Mouse (Mus musculus): ENCODE data around the gene Spag9. TPM values are rescaled to one million over a fixed set of nuclear protein-coding genes. Genes with fewer than 3 reads are reported as not detected.

The Spag9 gene
- polyA plus RNA-seq, 1 experiment from 2014 or later, result 30.7 TPM

DNA sequence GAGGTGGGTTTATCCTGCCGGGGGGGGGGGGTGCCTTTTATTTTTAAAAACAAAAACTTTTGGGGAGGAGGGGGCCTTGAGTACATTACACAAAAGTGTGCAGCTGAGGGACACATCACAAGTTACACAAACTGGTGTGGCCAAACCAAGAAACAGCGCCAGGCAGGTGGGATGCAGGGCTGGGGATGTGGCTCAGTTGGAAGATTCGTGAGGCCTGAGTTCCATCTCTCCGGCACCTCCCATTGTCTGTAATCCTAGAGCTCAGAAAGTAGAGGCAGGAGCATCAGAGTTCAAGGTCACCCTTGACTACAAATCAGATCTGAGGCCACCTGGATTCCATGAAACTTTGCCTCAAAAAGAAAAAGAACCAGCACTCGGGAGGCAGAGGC lies 143.3 kb downstream of the Spag9 start:
- ATAC-seq, result no peak
- Histone ChIP-seq H3K4me3 (replicated peaks) (no peak overlapping the region), H3K27me3 (replicated peaks) (no peaks in the 10 kb centered on the region), H3K9ac (no peak overlapping the region), H3K27ac (no peak overlapping the region), H3K9me3 (no peaks in the 10 kb centered on the region), H3K4me2 (replicated peaks) (no peak overlapping the region), H3K36me3 (no peaks in the 10 kb centered on the region), H3K4me1 (replicated peaks) (peaks cover 30% of the 10 kb centered on the region)
- 88% methylated on average over 5 of the region's 5 CpGs for WGBS

DNA sequence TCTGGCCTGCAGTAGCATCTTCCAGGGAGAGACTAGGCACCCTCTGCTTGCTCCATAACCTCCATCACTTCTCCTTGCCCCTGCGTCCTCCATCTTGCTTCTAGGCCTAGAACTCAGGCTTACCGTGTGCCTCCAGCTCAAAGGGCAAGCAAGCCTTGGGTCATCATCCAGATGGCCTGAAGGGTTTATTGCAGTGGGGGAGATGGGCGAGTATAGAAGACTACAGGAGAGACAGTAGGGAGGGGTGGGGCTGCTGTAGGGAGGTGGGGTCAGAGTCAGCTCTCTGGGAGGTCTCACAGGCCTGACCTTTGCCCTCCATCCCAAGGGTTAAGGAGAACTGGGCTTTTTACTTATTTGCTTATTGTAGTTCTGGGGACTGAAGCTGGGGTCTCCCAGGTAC lies 144.6 kb downstream of the Spag9 start:
- Histone ChIP-seq H3K36me3 (no peaks in the 10 kb centered on the region), H3K9ac (no peak overlapping the region), H3K4me3 (replicated peaks) (no peak overlapping the region), H3K27ac (no peak overlapping the region), H3K4me2 (replicated peaks) (no peak overlapping the region), H3K27me3 (replicated peaks) (no peaks in the 10 kb centered on the region), H3K9me3 (no peaks in the 10 kb centered on the region), H3K4me1 (replicated peaks) (peaks cover 25% of the 10 kb centered on the region)
- ATAC-seq, result no peak
- 66% methylated on average over 3 of the region's 3 CpGs for WGBS

DNA sequence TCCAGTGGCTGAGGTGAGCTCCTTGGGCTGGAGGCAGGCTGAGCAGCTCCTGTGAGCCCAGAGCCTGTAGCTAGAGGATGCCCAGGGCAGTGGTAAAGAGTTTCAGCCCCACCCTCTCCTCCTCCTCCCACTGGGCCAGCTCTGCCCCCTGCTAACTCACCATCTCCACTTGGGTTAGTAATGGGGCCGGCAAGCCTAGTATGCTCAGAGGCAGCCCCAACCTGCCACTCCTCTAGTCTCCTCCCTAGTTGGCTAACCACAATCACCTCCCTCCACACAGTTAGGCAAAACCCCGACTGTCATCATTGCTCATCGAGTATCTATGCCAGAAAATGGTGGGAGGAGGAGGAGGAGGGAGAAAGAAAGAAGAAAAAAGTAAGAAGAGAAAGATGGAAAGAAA lies 145.7 kb downstream of the Spag9 start:
- 54% methylated on average over 3 of the region's 3 CpGs for WGBS
- Histone ChIP-seq H3K27me3 (replicated peaks) (no peaks in the 10 kb centered on the region), H3K4me1 (replicated peaks) (peaks cover 23% of the 10 kb centered on the region), H3K36me3 (no peaks in the 10 kb centered on the region), H3K27ac (no peak overlapping the region), H3K9ac (no peak overlapping the region), H3K4me2 (replicated peaks) (no peak overlapping the region), H3K9me3 (no peaks in the 10 kb centered on the region), H3K4me3 (replicated peaks) (no peak overlapping the region)
- ATAC-seq, result no peak

DNA sequence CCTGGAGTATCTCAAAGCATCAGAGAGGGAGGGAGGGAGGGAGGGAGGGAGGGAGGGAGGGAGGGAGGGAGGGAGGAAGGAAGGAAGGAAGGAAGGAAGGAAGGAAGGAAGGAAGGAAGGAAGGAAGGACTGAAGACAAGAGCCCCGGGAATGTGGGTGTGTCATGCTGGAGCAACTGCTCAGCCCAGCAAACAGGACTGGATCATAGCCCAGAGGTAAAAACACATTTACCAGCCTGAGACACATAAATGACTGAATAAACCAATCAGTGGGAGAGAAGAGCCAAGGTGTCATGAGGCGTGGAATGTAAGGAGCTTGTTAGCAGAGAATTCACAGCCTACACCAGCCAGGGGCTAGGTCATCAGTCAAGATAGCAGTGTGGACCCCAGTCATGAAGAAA lies 147.4 kb downstream of the Spag9 start:
- H3K9me3 ChIP-seq, result no peaks in the 10 kb centered on the region
- 49% methylated on average over 2 of the region's 2 CpGs for WGBS
- no peak overlapping the region for H3K27ac ChIP-seq

DNA sequence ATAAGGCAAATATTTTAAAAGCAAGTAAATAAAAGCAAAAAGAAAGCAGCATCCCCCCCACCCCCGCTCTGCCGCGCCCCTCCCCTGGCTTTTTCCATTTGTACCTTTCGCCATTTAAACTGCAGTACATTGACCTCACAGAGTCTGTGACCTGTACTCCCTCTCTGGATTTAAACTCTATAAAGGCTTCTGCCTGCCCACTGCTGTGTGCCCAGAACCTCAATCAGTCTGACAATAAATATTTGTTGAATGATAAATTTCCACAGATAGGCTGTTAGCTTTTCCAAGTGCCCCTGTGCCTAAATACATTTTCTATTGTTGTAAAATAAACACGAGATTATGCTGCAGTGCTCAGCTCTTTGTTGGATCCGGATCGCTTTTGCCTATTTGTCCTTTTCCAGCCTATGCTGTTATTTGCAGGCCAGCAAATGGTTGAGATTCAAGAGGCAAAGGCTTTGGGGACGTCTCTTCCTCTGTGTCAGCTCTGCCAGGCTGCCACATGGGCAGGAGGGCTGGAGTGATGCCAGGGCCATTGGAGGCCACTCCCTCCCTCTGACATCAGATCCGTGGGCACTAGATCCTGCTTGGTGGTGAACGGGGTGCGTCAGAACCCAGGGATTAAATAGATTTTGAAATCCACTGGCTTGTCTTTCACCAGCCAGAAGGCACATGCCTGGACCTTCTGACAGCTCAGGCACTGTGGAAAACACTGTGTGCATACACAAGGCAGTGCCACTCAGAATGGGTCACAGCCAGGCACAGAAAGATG lies 149.1 kb downstream of the Spag9 start:
- H3K27ac ChIP-seq, result no peak overlapping the region

More for the DNA sequence above, 147.4 kb downstream of the Spag9 start:
- Histone ChIP-seq H3K9ac (no peak overlapping the region), H3K4me2 (replicated peaks) (no peak overlapping the region), H3K27me3 (replicated peaks) (no peaks in the 10 kb centered on the region), H3K4me3 (replicated peaks) (no peak overlapping the region), H3K4me1 (replicated peaks) (peaks cover 6% of the 10 kb centered on the region), H3K36me3 (no peaks in the 10 kb centered on the region)
- ATAC-seq, result no peak

DNA sequence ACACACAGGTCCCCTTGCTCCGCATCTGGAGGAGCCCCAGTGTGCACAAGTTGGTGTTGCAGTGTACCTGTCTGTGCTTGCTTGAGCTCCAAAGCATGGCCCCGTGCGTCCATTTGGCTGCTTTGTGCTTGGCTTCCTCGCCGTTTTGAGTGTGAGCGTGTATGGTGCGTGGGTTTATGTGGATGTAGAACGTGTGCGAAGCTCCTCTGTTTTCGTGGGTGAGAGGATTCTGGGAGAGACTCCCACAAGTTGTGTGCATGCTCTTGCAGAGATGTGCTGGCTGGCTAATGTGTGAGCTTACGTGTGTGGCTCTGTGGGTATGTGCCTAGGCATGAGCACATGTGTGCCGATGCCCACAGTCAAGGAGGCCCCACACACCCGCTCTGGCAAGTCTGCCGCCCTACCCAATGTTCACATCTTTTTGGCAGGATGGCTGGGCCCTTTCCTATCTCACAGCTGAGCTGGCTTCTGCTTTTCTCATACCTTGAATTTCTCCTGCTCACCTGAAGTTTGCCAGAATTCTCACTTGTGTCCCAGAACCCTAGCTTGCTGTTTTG lies 150.2 kb downstream of the Spag9 start:
- H3K4me1 ChIP-seq (replicated peaks), result peaks cover 23% of the 10 kb centered on the region
- no peak overlapping the region for H3K4me2 ChIP-seq (replicated peaks)
- ATAC-seq, result no peak
- no peaks in the 10 kb centered on the region for H3K9me3 ChIP-seq
- WGBS, result 93% methylated on average over 14 of the region's 14 CpGs
- H3K27ac ChIP-seq, result no peak overlapping the region
- no peak overlapping the region for H3K4me3 ChIP-seq (replicated peaks)
- H3K36me3 ChIP-seq, result no peaks in the 10 kb centered on the region
- no peak overlapping the region for H3K9ac ChIP-seq
- peaks cover 6% of the 10 kb centered on the region; the same call in 1 of the 2 replicates for H3K27me3 ChIP-seq (replicated peaks)

More for the DNA sequence above, 149.1 kb downstream of the Spag9 start:
- H3K4me2 ChIP-seq (replicated peaks), result no peak overlapping the region
- H3K36me3 ChIP-seq, result no peaks in the 10 kb centered on the region
- peaks cover 11% of the 10 kb centered on the region for H3K4me1 ChIP-seq (replicated peaks)
- no peak overlapping the region for H3K4me3 ChIP-seq (replicated peaks)
- WGBS, result 61% methylated on average over 11 of the region's 11 CpGs
- H3K9ac ChIP-seq, result no peak overlapping the region
- H3K9me3 ChIP-seq, result no peaks in the 10 kb centered on the region
- H3K27me3 ChIP-seq (replicated peaks), result peaks cover 6% of the 10 kb centered on the region; the same call in 1 of the 2 replicates
- ATAC-seq, result no peak

DNA sequence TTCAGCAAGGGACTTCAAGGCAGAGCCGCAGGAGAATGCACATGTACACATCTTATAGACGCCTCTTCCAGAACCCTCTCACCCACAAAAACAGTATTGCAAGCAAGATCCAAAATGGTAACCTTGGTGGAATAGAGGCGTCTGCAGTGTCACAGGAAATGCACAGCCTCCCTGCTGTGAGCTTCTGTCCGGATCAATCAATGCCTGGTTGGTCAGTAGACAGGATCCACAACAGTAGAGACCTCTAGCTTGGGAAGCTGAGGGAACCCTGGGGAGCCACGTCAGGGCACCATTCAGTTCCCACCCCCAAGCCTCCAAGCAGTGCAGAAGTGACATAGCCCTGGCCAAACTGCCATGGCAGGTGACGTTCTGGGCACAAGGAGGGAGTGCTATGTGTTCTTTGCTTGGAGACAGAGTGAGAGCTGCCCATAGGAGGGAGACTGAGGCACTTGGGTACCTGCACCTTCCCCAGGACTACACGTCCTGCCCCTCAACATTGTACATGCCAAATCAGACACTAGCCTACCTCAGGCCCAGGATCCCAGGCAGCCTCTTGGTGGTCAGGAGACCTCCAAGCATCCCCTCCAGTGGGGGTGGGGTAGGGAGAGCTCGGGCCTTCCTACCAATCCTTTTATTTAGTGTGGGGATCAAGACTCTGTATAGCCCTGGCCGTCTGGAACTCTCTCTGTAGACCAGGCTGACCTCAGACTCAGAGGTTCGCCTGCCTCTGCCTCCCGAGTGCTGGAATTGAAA lies 151.0 kb downstream of the Spag9 start:
- Histone ChIP-seq H3K4me1 (replicated peaks) (peaks cover 23% of the 10 kb centered on the region), H3K36me3 (no peaks in the 10 kb centered on the region), H3K27ac (no peak overlapping the region), H3K9me3 (no peaks in the 10 kb centered on the region), H3K9ac (no peak overlapping the region), H3K4me2 (replicated peaks) (no peak overlapping the region), H3K27me3 (replicated peaks) (peaks cover 6% of the 10 kb centered on the region; the same call in 1 of the 2 replicates), H3K4me3 (replicated peaks) (no peak overlapping the region)
- no peak for ATAC-seq
- 82% methylated on average over 11 of the region's 11 CpGs for WGBS

DNA sequence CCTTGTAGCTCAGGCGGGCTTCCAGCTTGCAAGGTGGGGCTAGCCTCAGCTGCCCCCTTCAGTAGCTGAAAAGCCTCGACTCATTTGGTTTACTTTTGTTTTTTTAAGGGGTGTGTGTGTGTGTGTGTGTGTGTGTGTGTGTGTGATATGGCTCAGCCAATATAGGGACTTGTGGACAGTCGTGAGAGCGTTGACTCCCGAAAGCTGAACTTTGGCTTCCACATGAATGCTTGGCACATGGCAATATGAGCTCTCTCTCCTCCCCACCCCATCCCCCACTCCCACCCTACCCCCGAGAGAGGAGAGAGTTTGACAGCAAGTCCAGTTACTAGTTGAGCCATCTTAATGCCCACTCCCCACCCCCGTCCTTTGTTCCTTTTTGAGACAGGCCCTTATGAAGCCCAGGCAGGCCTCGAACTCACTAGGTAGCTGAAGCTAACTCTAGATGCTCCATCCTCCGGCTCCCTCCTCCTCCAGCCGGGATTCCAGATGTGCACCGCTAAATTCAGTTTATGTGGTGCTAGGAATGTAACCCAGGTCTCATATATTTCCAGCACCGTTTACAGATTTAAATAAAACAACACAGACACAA lies 152.3 kb downstream of the Spag9 start:
- peaks cover 23% of the 10 kb centered on the region for H3K4me1 ChIP-seq (replicated peaks)
- H3K27ac ChIP-seq, result no peak overlapping the region
- H3K4me3 ChIP-seq (replicated peaks), result no peak overlapping the region
- H3K9ac ChIP-seq, result no peak overlapping the region
- H3K9me3 ChIP-seq, result no peaks in the 10 kb centered on the region
- no peak overlapping the region for H3K4me2 ChIP-seq (replicated peaks)
- H3K36me3 ChIP-seq, result no peaks in the 10 kb centered on the region
- ATAC-seq, result no peak
- WGBS, result 65% methylated on average over 12 of the region's 12 CpGs
- peaks cover 6% of the 10 kb centered on the region; the same call in 1 of the 2 replicates for H3K27me3 ChIP-seq (replicated peaks)

DNA sequence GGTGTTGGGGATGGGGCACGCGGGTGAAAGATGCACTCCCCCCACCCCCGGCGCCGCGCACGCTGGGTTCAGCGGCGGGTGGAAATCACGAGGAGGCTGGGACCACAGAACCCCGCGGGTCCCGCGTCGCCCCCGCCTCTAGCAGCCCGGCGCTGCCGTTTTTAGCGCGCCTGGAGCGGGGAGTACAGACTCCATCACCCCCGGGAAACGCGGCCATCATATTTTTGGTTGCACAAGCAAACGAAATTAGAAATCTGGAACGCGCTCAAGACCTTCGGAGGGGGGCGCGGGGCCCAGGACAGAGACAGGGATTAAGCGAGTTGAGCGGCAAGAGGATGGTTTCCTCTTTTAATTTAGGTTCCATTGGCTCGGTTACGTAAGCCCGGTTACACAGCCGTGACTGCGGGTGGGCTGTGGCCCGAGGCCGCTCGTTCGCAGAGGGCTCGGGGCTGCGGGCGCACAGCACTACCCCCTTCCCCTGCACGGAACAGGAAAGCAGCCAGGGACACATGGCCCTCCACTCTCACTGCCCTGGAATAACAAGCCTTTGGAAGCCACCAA lies 153.1 kb downstream of the Spag9 start:
- Histone ChIP-seq H3K9ac (peak overlapping the region; percentile 46), H3K9me3 (no peaks in the 10 kb centered on the region), H3K36me3 (no peaks in the 10 kb centered on the region), H3K4me3 (replicated peaks) (peak overlapping the region; percentile 41), H3K27me3 (replicated peaks) (peaks cover 6% of the 10 kb centered on the region; the same call in 1 of the 2 replicates), H3K4me2 (replicated peaks) (peak overlapping the region; percentile 96), H3K27ac (0 out of 2 replicates have a peak overlapping the region, but pooled peaks have one; percentile 22), H3K4me1 (replicated peaks) (peaks cover 23% of the 10 kb centered on the region)
- under 1% methylated on average over 46 of the region's 46 CpGs for WGBS
- peak; percentile 42 for ATAC-seq

DNA sequence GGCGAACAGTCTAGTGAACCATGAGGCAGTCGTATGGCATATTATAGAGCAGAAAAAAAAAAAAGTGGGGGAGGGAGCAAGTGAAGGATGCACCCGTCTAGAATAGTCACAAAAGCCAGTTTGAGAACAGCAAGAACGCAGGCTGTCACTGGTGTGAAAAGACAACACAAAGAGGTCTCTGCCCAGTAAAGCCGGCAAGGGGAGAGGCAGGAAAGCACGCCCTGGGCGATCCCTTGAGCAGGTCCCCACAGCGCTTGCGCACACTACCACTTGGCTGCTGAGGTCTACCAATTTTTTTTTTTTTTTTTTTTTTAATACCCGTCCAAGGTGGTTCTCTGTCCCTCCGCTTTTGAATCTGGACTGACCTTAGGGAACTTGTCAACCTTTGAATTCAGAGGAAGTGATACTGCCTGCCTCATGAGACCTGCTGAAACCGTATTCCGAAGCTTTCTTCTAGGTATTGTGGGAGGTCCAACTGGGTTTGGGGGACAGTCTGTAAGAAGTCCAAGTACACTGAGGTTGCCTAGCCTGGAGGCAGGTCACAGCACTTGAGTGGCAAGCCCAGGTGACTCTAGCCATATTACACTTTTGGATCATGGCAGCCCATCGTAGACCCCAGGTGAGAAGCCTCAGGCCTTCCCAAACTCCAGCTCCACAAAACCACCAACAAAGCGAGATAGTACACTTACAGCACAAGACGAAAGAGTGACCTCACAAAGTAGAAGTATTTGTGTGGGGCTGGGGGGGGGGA lies 153.8 kb downstream of the Spag9 start:
- 27% methylated on average over 16 of the region's 16 CpGs for WGBS
- Histone ChIP-seq H3K4me2 (replicated peaks) (peak overlapping the region; percentile 96), H3K4me1 (replicated peaks) (peaks cover 23% of the 10 kb centered on the region), H3K36me3 (no peaks in the 10 kb centered on the region), H3K9me3 (no peaks in the 10 kb centered on the region), H3K27me3 (replicated peaks) (peaks cover 6% of the 10 kb centered on the region; the same call in 1 of the 2 replicates), H3K4me3 (replicated peaks) (peak overlapping the region; percentile 41), H3K27ac (no peak overlapping the region), H3K9ac (peak overlapping the region; percentile 46; the same call in 1 of the 2 replicates)
- ATAC-seq, result peak; percentile 19; the same call in 1 of the 2 replicates
